Mouse (Mus musculus) heart, adult 18-20 months (tissue): ENCODE measurements around the gene Med4. TPM values are rescaled to one million over a fixed set of nuclear protein-coding genes. Genes with fewer than 3 reads are reported as not detected.

Source experiments
- DNase-seq, 2 experiments: peaks; one replicate each; pipeline ENCODE4 v3.0.0; 2021 to 2022; ENCODE audit warnings: mixed read lengths in 1 of 2
- long read RNA-seq, 2 experiments: library from polyadenylated mRNA; stranded (forward); transcript quantifications; one replicate each; pipeline ENCODE4 v2.0.0; 2021
- total RNA-seq, 2 experiments: library from RNA; stranded (reverse); gene quantifications; 2 replicates each; pipeline ENCODE4 v1.2.3; 2021

Med4 gene
- total RNA-seq, result 10 to 100 TPM; 21.3 to 23.7 TPM
- long read RNA-seq, experiment 1, transcript Med4-201 (7 exons, 1,328 nt), result major isoform, 17 of 22 reads
- long read RNA-seq, experiment 1, partial matches to known transcripts, result 1 of 22 reads
- long read RNA-seq, experiment 1, other reads (novel, unspliced or antisense), result 4 of 22 reads
- long read RNA-seq, experiment 2, transcript Med4-201 (7 exons, 1,328 nt), result major isoform, 7 of 12 reads
- long read RNA-seq, experiment 2, partial matches to known transcripts, result 4 of 12 reads
- long read RNA-seq, experiment 2, other reads (novel, unspliced or antisense), result 1 of 12 reads

GRCm38 (mm10) chr14:73509765-73510423 lies at the start of gene Med4:
TSS of gene Med4 (plus strand) at chr14:73510025.
- DNase-seq, result peak; percentile 96 to 98

DNA sequence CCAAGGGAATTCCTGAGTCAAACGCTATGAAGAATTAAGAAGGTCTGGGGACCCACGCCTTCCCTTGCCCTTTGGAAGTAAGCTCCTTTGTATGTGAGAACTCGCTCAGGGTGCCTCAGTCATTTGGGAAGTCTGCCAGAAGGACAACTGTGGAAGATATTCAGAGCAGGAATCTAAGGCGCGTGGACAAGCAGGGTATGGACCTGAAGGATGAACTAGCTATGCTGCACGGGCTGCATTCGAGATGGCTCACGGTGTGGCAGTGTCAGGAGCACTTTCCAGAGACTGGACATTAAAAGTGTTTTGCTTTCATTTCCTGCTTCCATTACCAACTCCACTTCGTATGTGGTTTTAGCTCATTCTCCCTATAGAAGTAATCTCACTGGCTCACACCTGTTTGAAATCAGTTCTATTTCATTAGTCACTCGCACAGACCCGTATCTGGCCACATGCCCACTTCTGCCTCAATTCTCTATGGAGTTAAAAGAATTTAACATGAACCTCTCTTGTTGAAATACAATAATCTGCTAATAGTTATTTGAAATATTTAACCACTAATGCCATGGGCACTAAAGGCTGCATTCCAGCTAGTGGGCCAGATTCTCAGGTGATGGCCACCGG lies 49.2 kb upstream of the Med4 start:
- no peak for DNase-seq

GRCm38 (mm10) chr14:73462211-73462610 lies 47.6 kb upstream of the Med4 start:
- no peak for DNase-seq

GRCm38 (mm10) chr14:73467697-73468096 lies 42.1 kb upstream of the Med4 start:
- no peak for DNase-seq

- no peak for DNase-seq
Measured at GRCm38 (mm10) chr14:73469506-73469905, 40.3 kb upstream of the Med4 start.

- DNase-seq, result no peak
Measured at GRCm38 (mm10) chr14:73470593-73470992, 39.2 kb upstream of the Med4 start.

DNA sequence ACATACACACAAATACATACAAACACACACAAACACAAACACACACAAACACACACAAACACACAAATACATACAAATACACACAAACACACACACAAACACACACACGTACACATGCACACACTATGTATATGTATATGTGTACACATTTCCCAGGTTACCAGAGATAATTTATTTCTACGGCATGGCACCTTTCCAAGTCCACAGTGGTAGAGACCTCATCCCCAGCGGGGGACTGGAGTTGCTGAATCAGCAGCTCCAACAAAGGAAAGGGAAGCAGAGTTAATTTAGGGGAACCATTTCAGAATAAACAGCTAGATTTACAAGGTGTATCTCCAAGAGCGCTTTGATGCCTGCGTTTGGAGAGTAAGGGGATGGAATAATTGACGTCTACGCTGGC lies 37.6 kb upstream of the Med4 start:
- DNase-seq, result no peak

DNA sequence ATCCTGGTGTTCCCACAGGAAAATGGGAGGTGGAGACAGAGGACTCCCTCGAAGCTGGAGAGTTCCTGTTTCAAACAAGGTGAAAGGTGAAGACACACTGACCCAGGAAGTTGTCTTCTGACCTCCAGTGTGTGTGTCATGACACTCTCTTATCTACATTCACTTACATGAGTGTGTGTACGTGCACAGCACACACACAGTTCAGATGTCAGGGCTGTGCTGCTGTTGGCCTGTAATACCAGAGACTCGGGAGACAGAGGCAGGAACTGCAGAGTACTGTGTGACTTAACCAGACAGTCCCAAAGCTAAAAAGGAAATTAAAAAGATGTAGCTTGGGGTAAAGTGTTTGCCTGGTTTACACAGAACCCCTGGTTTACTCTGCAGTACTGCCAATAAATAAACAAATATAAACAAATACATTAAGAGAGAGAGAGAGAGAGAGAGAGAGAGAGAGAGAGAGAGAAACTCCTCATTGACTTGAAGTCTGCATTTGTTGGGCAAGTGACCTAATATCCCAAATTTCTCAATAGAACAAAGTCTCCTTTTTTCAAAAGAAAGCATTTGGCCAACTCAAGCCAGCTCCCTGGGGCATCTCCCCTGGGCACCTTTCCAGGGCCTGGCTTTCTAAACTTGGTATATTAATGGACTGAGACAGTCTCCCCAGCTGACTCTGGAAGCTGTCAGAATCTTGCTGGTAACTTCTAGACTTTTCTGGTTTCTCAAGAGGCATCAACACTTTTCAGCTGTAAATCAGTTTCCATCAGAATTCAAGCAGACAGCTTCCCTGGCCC lies 36.0 kb upstream of the Med4 start:
- DNase-seq, result peak; percentile 82 to 84

DNA sequence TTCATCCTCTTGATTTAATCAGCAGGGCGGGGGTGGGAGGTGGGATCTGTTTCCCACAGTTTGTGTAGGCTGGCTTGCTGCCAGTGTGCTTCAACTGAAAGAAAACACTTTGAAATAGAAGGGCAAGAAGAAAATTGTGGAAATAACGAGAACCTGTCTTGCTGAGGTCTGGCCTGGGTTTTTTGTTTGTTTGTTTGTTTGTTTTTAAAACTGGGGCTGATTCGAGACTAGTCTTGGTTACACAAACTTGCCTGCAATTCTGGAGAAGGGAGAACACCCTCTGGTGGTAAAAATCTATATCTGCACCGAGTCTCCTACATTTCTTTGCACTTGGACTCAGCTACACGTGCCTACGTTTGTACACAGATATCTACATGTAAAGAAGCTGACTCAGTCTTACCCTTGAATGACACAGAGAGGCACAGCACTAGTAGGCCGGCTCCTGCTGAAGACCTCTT lies 35.2 kb upstream of the Med4 start:
- DNase-seq, result peak; percentile 71 to 74

DNA sequence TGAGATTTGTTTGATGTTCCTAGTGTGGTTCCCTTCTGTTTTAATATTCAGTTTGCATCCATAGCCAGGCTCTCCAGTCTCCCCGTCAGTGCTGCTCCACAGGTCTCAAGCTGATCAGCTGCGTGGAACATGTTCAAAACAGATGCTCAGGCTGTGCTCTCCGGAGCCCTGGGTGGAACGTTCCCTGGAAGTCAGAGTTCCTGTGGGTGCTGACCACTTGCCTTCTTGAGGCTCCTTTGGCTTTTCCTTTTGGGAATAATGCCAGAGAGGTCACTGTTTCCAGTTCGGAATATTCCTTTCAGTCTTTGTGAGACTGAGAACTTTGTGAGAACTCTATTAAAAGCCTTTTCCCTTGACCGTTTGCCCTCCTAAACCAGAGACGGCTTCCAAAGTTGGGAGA lies 34.3 kb upstream of the Med4 start:
- DNase-seq, result peak; percentile 72 to 90

- DNase-seq, result peak; percentile 26 to 63
Measured at GRCm38 (mm10) chr14:73476361-73476934, 33.4 kb upstream of the Med4 start.

DNA sequence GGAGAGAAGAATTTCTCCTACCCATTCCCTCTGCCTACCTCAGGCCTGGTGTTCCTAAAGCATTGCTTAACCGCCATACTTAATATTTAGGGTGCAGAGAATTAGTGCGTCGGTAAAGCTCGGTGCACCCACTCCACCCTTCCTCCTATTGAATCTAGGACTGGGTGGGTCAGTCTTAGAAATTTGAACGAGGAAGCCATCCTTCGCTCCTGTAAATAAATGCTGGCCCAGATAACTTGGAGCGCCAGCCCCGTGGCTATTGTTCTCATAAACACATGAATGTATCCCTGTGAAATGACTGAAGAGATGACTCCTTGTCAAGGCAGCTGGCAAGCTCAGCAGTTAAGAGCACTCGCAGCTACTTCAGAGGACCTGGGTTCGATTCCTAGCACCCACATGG lies 32.7 kb upstream of the Med4 start:
- peak in 1 of 2 experiments; percentile 63 for DNase-seq

GRCm38 (mm10) chr14:73478321-73478720 lies 31.5 kb upstream of the Med4 start:
- DNase-seq, result no peak

GRCm38 (mm10) chr14:73479771-73480170 lies 30.1 kb upstream of the Med4 start:
- no peak for DNase-seq

DNA sequence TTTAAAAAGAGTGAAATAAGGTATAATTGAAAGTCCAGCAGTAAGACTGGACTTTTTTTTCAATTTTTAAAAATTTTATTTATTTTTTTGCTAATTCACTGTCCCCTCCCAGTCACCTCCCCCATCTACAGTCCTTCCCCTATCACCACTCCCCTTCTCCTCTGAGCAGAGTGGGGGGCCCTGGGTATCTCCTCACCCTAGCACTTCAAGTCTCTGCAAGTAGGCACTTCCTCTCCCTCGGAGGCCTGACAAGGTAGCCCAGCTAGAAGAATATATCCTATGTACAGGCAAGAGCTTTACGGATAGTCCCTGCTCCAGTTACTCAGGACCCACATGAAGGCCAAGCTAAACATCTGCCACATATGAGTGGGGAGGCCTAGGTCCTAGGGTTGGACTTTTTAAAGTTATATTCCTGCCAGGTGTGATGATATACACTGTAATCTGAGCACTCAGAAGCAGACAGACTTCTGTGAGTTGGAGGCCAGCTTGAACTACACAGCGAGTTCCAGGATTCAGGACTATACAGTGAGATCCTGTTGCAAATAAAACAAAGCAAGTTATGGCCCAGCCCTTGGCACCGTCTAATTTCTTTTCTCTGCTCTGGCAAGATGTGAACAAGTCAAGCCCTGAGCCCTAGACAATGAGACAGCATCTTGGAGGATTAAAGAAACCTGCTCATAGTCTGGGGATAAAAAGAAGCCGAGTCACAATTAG lies 26.2 kb upstream of the Med4 start:
- DNase-seq, result no peak

- DNase-seq, result no peak
Measured at GRCm38 (mm10) chr14:73484366-73485110, 25.3 kb upstream of the Med4 start.

- peak in 1 of 2 experiments; percentile 70 for DNase-seq
Measured at GRCm38 (mm10) chr14:73486641-73487040, 23.2 kb upstream of the Med4 start.

GRCm38 (mm10) chr14:73493356-73493755 lies 16.5 kb upstream of the Med4 start:
- no peak for DNase-seq

DNA sequence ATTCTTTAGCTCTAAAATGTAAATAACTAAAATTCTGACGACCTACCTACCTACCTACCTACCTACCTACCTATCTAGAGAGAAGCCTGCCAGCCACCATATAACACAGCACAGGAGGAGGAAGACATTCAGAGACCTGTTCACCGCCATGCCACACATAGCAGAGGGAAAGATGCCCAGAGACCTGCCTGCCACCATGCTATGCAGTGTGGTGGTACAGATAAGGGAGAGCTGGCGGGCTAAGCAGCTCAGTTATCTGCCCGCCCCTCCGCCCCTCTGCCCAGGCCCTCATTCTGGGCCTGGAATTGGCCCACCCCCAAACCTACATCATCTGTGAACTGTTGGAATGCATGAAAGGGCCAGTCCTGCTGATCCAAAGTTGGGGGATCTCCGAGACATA lies 15.7 kb upstream of the Med4 start:
- DNase-seq, result no peak

DNA sequence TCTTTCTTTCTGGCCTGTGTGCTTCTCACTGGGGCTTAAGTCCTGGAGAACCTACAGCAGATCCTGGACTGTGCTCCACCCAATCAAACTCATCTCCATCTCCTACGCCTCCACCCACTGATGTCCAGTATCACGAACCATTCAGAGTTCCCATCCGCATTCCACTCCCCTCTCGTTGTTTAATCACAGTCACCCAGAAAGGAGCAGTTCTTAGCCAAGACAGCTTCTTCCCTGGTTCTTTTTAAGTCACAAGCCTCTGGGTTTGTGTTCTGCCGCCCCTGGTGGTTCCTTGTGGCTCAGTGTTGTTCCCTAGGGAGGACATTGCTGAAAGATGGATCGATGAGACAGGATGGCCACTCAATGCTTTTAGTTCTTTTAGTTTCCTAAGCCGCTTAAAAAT lies 14.1 kb upstream of the Med4 start:
- DNase-seq, result peak in 1 of 2 experiments; percentile 56

DNA sequence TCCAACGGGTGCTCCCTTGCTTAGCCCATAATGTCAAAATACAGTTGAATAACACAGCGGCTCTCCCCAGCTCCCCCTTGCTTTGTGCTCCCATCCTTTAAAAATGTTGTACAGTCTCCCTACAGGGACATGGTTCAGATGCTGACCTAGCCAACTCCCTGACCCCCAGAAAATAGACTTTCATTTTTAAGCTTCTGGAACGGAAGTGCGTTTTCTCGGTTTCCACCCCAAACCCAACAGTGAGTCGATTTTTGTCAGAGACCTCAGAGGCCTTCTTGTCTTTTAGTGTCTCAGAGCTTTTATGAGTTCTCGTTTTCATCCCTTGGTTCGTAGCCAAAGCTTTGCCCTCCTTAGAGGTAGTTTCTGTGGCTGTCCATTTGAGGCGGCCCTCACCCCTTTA lies 8.5 kb upstream of the Med4 start:
- DNase-seq, result no peak
